Mouse (Mus musculus) brain, embryonic 14.5 days (tissue): ENCODE measurements at regions not wholly inside any gene's neighbourhood (a gene's known extent, or its start where the extent isn't known, plus 50 kb on each side); places are given as distances from the start of the nearest gene placed in this dataset.

ENCODE experiments used
- CTCF ChIP-seq: fragments of 200-500 bp; IDR thresholded peaks from 2 replicates; pipeline ENCODE4 v1.5.1; 2012; ENCODE audit warnings: inconsistent platforms, mild to moderate bottlenecking, moderate library complexity, borderline replicate concordance; ENCODE audit not compliant: insufficient read depth, insufficient read length; ENCODE audit errors: extremely low read depth
- POLR2A ChIP-seq: fragments of 200-500 bp; IDR thresholded peaks from 2 replicates; pipeline ENCODE4 v1.6.1; 2012; ENCODE audit warnings: mild to moderate bottlenecking, inconsistent platforms, borderline replicate concordance; ENCODE audit not compliant: poor library complexity, insufficient read depth, insufficient read length, severe bottlenecking; ENCODE audit errors: extremely low read depth

DNA sequence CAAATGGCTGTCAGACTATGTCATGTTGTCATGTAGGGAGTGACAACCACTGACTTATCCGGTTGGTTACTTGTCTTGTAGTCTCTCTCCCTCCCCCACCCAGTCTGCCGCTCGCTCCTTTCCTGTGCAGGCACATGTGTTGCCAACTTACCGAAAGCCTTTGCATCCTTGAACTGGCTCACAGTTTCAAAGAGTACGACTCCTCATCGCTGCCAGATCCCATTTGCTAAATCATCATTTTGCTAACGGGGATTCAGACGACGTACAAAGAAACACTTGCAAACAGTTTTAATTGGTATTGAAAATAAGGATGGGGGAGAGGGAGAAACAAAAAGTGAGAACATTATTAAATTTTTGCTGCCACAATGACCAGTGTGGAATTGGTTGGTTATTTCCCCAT, 582.7 kb downstream of the Vrk1 start:
- TF ChIP-seq CTCF = no peak
- TF ChIP-seq POLR2A = no peak
